In the genomic region with DNA sequence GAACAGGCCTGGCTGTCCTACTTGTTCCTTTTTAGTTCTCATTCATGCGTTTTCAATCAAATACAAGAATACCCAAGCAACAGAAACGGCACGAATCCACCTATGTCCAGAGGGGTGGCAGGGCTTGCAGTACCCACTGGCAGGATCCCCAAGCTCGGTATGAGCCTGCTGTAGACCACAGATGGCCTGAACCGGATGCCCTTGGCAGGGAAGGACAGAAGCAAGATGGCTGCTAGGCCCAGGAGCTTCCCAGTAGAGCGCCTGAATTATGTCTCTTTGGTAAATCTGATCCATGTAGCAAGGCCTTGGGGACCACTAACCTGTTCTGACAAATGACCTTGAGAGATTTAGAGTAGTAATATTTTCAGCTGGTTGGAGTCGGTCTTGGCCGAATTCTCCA, we compare ENCODE assay signal across 13 mouse cellular contexts. TPM values are rescaled to one million over a fixed set of nuclear protein-coding genes. Genes with fewer than 3 reads are reported as not detected.
"Had no signal": no experiment of that assay in that cellular context is flagged by ENCODE, and none has a peak within 500 bp of the region (broad histone marks: within the 10 kb centered on the region; RNA-seq: fewer than 3 reads in every experiment).

No protein-coding gene starts in this region.

- H3K36me3 ChIP-seq: limb, embryonic 10.5 days; liver, embryonic 15.5 days; midbrain, embryonic 10.5 days; neural tube, embryonic 15.5 days had no signal

- DNase-seq: layer of hippocampus, adult 9-11 months; layer of hippocampus, postnatal 36 days; lung, adult 2 months; lung, postnatal 36 days; midbrain, embryonic 14.5 days; thymus, adult 18-20 months; thymus, postnatal 36 days had no signal

- ATAC-seq: lung, postnatal 0 days had no signal

- H3K4me3 ChIP-seq: limb, embryonic 10.5 days; liver, embryonic 15.5 days; midbrain, embryonic 10.5 days; myocyte; neural tube, embryonic 15.5 days had no signal

- H3K27ac ChIP-seq: limb, embryonic 10.5 days; liver, embryonic 15.5 days; midbrain, embryonic 10.5 days; neural tube, embryonic 15.5 days had no signal

- H3K27me3 ChIP-seq: liver, embryonic 15.5 days; neural tube, embryonic 15.5 days had no signal

- H3K4me1 ChIP-seq: limb, embryonic 10.5 days; liver, embryonic 15.5 days; midbrain, embryonic 10.5 days; neural tube, embryonic 15.5 days had no signal

RNA-seq across cellular contexts. Expression of a gene that starts 28.9 kb away (rescaled TPM):
- polyA plus RNA-seq: myocyte had no signal
